Mouse (Mus musculus): ENCODE data around the gene Slc47a2.

DNA sequence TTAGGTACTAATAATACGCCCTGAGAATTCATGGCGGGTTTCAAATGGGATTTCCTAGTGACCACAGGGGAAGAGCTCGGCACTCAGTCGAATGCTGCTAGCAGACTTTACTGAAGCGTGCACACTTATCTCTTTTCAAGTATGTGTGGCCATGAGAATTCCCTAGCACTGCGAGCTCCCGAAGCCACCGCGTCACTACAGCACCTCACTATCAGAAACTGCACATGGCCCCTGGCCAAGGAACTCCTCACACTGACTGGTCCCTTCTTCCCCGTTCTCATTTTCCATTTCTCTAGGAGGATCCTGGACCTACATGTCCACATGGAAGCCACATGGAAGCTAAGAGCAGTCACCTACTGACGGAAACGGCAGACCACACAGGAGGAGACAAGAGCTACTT lies 89.9 kb downstream of the Slc47a2 start:
- TF ChIP-seq CTCF (conservative IDR thresholded peaks at IDR 0.05; ENCODE audit: low read length) (no peak), POU5F1 (IDR thresholded peaks at IDR 0.05; ENCODE audit: borderline replicate concordance, low read length) (no peak)
